Mouse (Mus musculus) embryonic fibroblast, embryonic 13.5 days (primary cell): ENCODE measurements around the gene Mthfd2l. TPM values are rescaled to one million over a fixed set of nuclear protein-coding genes. Genes with fewer than 3 reads are reported as not detected.

Experiments used
- H3K27ac ChIP-seq: 2 replicates; pipeline ENCODE4 v1.5.1; 2012; ENCODE audit warnings: low read length, control low read depth, inconsistent platforms; ENCODE audit not compliant: insufficient read depth
- H3K4me1 ChIP-seq: 2 replicates; pipeline ENCODE4 v1.6.1; 2011; ENCODE audit warnings: low read length; ENCODE audit not compliant: control insufficient read depth, insufficient read depth
- H3K4me3 ChIP-seq: 2 replicates; pipeline ENCODE4 v1.5.1; 2011; ENCODE audit warnings: mild to moderate bottlenecking, control low read depth, low read length; ENCODE audit not compliant: insufficient read depth
- CTCF ChIP-seq: IDR thresholded peaks from 2 replicates; pipeline ENCODE4 v1.5.1; 2011; ENCODE audit warnings: mild to moderate bottlenecking, control low read depth, low read length, moderate library complexity, borderline replicate concordance; ENCODE audit not compliant: insufficient read depth
- POLR2A ChIP-seq: IDR thresholded peaks from 2 replicates; pipeline ENCODE4 v1.6.1; 2011; ENCODE audit warnings: low read depth, mild to moderate bottlenecking, control low read depth, low read length, moderate library complexity
- polyA plus RNA-seq: library from polyadenylated mRNA; stranded (reverse); fragments of >200 nt; gene quantifications from 2 replicates; pipeline ENCODE4 v1.2.4, GENCODE M21; 2011; ENCODE audit warnings: low read depth; ENCODE audit not compliant: missing spikeins, insufficient read length

Gene Mthfd2l
- polyA plus RNA-seq, 1 experiment = 20.1 TPM

GRCm38 (mm10) chr5:90899308-90899707, 31.6 kb upstream of the Mthfd2l start:
- Histone ChIP-seq H3K4me3 (no peak overlapping the region), H3K4me1 (peaks cover 5% of the 10 kb centered on the region; the same call in 1 of the 2 replicates), H3K27ac (no peak overlapping the region)
- TF ChIP-seq POLR2A (no peak), CTCF (no peak)

- Histone ChIP-seq H3K27ac (no peak overlapping the region), H3K4me3 (no peak overlapping the region), H3K4me1 (peaks cover 5% of the 10 kb centered on the region; the same call in 1 of the 2 replicates)
- TF ChIP-seq POLR2A (no peak), CTCF (no peak)
Measured at GRCm38 (mm10) chr5:90900147-90900546, 30.8 kb upstream of the Mthfd2l start.

- Histone ChIP-seq H3K27ac (no peak overlapping the region; the same call in 1 of the 2 replicates), H3K4me1 (peaks cover 5% of the 10 kb centered on the region; the same call in 1 of the 2 replicates), H3K4me3 (no peak overlapping the region)
- TF ChIP-seq CTCF = no peak
- TF ChIP-seq POLR2A = no peak
Measured at GRCm38 (mm10) chr5:90900688-90901087, 30.2 kb upstream of the Mthfd2l start.

GRCm38 (mm10) chr5:90902380-90903260, 28.3 kb upstream of the Mthfd2l start:
- no peak overlapping the region for H3K4me3 ChIP-seq
- peaks cover 5% of the 10 kb centered on the region; the same call in 1 of the 2 replicates for H3K4me1 ChIP-seq
- H3K27ac ChIP-seq = no peak overlapping the region
- TF ChIP-seq CTCF (peak; percentile 29; the same call in 1 of the 2 replicates), POLR2A (no peak)

GRCm38 (mm10) chr5:90903339-90904020, 27.4 kb upstream of the Mthfd2l start, which contains the start of gene Cxcl2:
TSS of gene Cxcl2 (plus strand) at chr5:90903871.
- H3K27ac ChIP-seq = no peak within 1 kb of the TSS
- no peak within 1 kb of the TSS for H3K4me3 ChIP-seq
- 0 out of 2 replicates have a peak, but pooled peaks cover 3% of the 10 kb centered on the region for H3K4me1 ChIP-seq
- TF ChIP-seq POLR2A = no peak
- no peak for TF ChIP-seq CTCF

- peak; percentile 79 for TF ChIP-seq CTCF
- no peak for TF ChIP-seq POLR2A
- Histone ChIP-seq H3K27ac (no peak overlapping the region), H3K4me1 (no peaks in the 10 kb centered on the region), H3K4me3 (no peak overlapping the region)
Measured at GRCm38 (mm10) chr5:90908983-90909382, 21.9 kb upstream of the Mthfd2l start.

- H3K27ac ChIP-seq = no peak overlapping the region
- H3K4me1 ChIP-seq = no peaks in the 10 kb centered on the region
- H3K4me3 ChIP-seq = no peak overlapping the region
- TF ChIP-seq CTCF (no peak), POLR2A (no peak)
Measured at GRCm38 (mm10) chr5:90919495-90919894, 11.4 kb upstream of the Mthfd2l start.

GRCm38 (mm10) chr5:90922958-90923357, 8.0 kb upstream of the Mthfd2l start:
- no peak overlapping the region for H3K4me3 ChIP-seq
- no peak for TF ChIP-seq CTCF
- no peak for TF ChIP-seq POLR2A
- H3K4me1 ChIP-seq = no peaks in the 10 kb centered on the region
- no peak overlapping the region for H3K27ac ChIP-seq

- no peaks in the 10 kb centered on the region; the same call in 1 of the 2 replicates for H3K4me1 ChIP-seq
- TF ChIP-seq POLR2A = no peak
- TF ChIP-seq CTCF = no peak
- H3K4me3 ChIP-seq = peak overlapping the region; percentile 95
- H3K27ac ChIP-seq = peak overlapping the region; percentile 89
Measured at GRCm38 (mm10) chr5:90930546-90930945, 371 bp upstream of the Mthfd2l start.

- Histone ChIP-seq H3K4me3 (peak overlapping the region; percentile 95), H3K4me1 (no peaks in the 10 kb centered on the region; the same call in 1 of the 2 replicates), H3K27ac (peak overlapping the region; percentile 89)
- TF ChIP-seq CTCF (no peak), POLR2A (no peak)
Measured at GRCm38 (mm10) chr5:90931911-90932310, 994 bp downstream of the Mthfd2l start.
